Mouse (Mus musculus) cerebellum, adult 9-10 months (tissue): ENCODE data around the gene Ugt1a1.

Experiments used
- DNase-seq: peaks from one replicate; pipeline ENCODE4 v3.0.0; 2022

Ugt1a1 gene

GRCm38 (mm10) chr1:88235046-88235893, 23.5 kb downstream of the Ugt1a1 start:
- no peak for DNase-seq

DNA sequence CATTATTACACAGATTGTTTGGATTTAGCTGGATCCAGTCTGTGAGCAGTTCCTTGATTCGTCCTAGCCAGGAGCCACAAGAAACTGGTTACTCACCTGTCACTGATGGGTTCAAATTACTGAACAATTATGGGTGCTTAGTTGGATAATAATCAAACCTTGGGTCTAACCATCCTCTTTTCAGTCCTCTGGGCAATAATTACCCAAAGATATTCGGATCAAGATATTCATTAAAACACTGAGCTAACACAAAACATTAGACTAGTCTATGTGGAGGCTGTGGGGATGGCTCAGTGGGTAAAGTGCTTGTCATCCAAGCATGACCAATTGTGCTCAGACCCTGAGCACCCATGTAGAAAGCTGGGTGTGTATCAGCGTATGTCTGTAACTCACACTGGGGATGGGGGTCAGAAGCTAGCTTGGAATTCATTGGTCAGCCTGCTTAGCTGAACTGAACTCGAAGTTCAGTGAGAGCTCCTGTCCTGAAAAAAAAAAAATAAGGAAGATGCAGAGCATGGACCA, 24.2 kb downstream of the Ugt1a1 start:
- no peak for DNase-seq

DNA sequence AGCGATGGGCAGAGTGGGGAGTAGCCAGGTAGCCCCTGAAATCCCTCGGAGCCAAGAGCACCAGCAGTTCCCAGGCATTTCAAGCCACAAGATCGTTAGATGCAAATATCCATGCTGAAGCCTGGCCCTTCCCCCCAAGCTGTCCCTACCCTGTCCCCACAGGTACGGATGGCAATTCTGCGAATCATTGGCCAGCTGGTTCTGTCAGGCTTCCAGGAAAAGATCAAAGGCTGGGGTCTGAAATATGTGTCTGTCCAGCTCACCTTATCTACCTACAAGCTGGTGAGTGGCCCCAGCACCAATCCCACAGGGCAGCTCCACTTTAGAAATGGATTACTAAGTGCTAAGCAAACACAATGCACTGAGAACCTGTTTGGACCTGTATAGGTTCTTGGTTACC, 25.6 kb downstream of the Ugt1a1 start:
- no peak for DNase-seq

GRCm38 (mm10) chr1:88238771-88239170, 27.0 kb downstream of the Ugt1a1 start:
- DNase-seq, result no peak

DNA sequence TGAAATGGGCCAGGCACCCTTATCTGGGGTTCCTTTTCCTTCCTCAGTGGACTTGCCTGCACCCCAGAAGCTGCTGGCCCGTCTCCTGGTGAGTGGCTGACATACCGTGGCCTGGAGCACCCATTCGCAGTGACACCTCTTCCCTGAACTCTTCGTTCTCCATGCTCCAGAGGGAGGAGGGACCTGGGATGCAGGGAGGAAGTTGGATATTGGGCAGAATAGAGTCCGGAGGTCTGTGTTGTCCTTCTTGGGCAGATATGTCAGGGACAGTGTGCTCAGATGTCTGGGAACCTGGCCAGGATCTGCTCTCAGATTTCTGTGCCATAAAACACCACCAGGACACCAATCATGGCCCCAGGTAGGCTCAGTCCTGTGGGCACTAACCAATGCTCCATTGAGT, 28.3 kb downstream of the Ugt1a1 start:
- no peak for DNase-seq

- no peak for DNase-seq
These were observed 28.8 kb downstream of the Ugt1a1 start for GRCm38 (mm10) chr1:88240579-88240978.

DNA sequence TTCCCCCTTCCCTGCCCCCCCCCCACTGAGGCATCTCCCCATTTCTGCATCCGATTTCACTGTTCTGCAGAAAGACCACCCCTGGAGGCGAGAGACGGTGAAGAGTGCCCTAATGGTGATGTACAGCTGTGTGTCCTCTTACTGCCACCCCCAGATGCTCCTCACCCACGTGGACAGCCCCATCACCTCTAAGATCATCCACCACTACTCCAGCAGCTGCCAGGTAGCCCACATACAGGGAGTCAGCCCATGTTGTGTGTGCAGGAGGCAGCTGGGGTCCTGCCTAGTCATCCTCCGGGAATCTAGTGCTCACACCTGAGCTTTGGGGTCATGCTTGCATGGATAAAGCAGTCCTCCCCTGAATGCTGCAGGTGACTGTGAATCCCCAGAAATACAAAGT, 32.1 kb downstream of the Ugt1a1 start:
- DNase-seq, result no peak

DNA sequence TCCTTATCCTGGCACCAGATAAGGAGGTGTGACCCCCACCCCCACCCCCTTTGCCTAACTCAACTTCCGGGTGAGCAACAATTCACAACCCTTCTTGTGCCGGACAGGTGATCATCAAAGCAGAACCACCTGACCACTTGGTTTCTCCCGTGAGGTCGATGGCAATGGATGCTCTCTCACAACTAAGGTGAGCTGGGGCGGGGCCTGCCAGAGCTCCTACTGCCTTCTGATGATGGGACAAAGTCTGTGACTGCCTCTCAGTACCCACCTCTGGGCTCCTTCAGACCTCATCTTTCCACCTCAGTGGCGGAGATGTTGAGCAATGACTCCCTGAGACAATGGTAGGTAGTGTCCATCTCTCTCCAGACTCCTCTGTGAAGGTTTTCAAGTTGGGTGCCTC, 34.1 kb downstream of the Ugt1a1 start:
- DNase-seq, result no peak

- DNase-seq, result no peak
These were observed 34.6 kb downstream of the Ugt1a1 start for GRCm38 (mm10) chr1:88246386-88246785.

DNA sequence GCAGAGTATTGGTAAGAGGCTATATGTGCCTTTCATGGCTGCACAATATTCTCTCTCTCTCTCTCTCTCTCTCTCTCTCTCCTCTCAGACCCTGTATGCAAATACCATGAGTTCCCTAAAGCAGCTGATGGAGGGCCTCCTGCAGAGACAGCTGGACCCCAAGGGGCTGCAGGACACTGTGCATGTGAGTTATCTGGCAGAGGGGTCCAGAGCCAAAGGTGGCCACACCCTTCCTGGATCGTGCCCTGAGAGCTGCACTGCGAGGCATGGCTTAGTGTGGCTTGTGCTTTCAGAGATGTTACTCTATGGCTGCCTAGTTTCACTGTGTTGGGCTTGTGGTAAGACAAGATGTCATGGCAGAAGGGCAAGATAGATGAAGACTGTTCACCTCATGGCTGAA, 35.9 kb downstream of the Ugt1a1 start:
- no peak for DNase-seq

DNA sequence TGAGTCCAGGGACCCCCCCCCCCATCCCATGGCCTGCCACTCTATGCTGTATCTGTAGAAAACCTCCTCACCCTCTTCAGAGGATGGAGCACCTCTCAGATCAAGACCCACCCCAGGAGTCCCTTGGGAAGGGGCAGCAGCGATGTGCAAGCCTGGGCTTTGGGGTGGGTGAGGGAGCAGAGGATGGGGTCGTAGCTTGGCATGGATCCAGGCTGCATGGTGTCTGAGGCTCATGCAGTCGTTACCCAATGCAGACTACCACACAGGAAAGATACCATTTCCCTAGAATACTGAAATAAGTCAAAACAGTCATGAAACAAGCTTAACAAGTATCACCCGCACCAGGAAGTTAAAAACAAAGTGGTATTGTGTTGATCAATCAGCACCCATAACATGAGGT, 36.9 kb downstream of the Ugt1a1 start:
- DNase-seq, result no peak

DNA sequence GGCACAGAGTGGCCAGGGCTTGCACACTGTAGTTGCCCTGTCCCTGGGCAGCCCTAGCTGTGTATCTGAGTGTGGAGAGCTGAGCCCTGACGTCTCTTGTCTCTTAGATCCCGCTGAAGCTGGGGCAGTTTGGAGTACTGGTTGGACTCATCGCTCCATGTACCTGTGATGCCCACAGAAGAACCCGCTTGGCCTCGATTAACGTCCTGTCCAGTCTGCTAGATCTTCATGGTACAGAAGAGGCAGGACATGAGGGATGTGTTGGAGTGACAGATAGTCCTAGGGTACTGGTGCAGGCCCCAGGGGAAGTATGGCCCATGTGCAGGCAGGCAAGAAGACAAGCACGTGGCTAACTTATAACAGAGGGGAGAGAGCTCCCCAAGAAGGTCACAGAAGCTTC, 37.8 kb downstream of the Ugt1a1 start:
- DNase-seq, result no peak

- no peak for DNase-seq
These were observed 38.3 kb downstream of the Ugt1a1 start for GRCm38 (mm10) chr1:88250023-88250422.

DNA sequence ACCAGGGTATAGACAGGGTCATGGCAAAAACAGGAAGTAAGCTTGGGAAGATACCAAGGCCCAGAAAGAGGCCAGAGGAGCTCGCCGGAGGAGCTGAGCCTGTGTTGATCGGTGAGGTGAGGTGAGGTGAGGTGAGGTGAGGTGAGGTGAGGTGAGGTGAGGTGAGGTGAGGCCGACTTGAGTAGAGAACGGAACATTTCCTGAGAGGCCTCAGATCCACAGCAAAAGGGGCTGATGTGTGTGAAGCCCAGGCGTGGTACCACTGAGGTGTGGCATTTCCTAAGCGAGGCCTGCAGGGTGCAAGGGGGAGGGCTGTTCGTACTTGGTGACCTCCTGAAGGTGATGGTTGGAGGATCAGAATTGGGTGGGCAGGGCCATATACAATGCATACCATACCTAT, 41.3 kb downstream of the Ugt1a1 start:
- DNase-seq, result no peak

DNA sequence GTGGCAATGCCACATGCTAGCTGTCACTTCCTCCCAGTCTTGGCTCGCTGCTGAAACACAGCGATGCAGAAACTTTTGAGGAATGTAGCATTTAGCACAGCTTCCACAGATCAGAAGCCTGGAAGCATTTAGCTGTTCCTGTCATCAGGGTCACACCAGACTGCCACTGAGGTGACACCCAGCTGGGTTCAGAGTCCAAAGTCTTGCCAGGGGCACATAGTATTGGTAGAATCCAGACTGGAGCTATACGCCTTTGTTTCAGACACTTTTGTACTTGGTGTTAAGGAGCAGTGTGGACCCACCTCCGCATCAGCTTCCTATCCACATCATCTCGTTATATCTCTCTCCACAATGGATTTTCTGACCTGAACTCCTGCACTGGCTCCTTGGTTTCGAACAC, 41.8 kb downstream of the Ugt1a1 start:
- no peak for DNase-seq

DNA sequence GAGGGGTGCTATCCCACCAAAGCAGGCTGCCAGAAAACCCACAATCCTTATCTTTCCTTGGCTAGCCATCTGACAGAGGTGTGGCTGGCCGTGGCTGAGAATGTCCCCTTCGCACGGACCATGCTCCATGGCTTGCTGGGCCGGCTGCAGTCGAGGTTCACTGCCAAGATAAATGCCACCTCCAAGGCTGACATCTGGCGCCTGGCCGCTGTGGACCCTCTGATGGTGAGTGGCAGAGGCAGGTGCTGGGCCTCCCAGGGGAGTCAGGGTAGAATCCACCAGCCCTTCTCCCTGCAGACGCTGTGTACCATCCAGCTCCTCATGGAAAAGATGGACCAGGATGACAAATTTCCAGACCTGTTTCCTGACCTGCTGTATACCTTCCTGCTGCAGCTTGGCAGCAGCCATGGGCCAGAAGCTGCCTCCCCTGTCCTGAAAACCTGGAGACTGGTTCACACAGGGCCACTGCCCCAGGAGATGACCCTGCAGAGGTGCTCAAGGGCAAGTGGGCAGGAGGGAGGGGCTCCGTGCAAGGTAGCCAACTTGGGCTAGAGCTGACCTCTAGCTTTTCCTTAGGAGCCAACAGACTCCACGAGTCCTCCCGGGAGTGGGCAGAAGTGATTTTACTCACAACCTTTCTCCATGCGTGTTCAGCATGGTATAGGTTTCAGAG, 43.2 kb downstream of the Ugt1a1 start:
- peak; percentile 36 for DNase-seq

DNA sequence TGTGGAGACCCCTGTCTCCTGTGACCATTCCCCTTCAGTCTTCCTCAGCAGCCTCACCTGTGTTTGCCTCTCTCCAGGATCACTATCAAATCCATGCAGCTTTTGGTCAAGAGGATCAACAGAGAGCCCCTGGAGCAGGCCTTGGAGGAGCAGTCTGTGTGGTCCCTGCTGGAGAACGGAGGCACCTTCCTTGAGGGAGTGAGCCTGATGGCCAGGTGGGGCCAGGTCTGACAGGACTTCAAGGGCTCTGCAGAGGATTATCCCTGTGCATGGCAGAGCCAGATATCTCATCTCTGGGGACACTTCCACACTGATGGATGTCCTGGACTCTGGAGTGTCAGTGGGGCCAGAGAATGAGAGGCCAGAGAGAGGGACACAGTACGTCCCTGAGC, 43.7 kb downstream of the Ugt1a1 start:
- DNase-seq, result peak; percentile 22

- peak; percentile 54 for DNase-seq
These were observed 44.4 kb downstream of the Ugt1a1 start for GRCm38 (mm10) chr1:88255989-88256754.

DNA sequence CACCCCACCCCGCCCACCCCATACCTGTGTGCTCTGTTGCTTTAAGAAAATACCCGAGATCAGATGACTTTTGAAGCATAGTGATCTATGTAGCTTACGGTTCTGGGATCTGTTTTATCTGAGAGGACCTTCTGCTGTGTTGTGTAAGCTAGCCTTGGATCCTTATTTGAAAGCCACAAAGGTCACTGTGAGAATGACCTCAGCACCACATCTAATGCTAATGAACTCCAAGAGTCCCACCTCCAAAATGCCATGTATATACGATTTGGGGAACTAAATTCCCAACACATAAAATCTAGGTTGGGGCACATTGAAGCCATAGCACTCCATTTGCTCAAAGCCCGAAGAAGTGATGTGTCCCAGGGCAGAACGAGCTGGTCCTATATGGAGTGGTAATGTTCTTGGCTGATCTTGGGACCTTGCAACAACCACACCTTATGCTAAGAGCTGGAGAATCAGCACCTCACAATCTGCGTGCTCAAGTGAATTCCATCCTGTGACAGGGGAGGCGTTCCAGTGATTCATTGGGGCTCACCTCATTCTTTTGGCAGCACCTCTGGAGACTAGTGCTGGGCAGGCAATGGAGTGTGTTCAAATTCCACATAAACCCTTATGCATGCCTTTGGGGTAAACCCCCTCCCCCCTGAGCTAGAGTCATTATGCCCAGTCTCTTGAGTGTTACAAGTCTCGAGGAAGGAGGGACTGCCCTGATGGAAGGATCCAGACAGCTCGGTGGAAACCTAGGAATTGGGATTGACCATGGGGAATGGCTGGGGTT, 45.3 kb downstream of the Ugt1a1 start:
- DNase-seq, result peak; percentile 35

GRCm38 (mm10) chr1:88257681-88258080, 45.9 kb downstream of the Ugt1a1 start:
- peak; percentile 34 for DNase-seq

- DNase-seq, result no peak
These were observed 46.6 kb downstream of the Ugt1a1 start for GRCm38 (mm10) chr1:88258361-88258760.

- peak; percentile 38 for DNase-seq
These were observed 47.3 kb downstream of the Ugt1a1 start for GRCm38 (mm10) chr1:88258881-88259642.
